ENCODE assay signal across 8 mouse cellular contexts in the genomic region with DNA sequence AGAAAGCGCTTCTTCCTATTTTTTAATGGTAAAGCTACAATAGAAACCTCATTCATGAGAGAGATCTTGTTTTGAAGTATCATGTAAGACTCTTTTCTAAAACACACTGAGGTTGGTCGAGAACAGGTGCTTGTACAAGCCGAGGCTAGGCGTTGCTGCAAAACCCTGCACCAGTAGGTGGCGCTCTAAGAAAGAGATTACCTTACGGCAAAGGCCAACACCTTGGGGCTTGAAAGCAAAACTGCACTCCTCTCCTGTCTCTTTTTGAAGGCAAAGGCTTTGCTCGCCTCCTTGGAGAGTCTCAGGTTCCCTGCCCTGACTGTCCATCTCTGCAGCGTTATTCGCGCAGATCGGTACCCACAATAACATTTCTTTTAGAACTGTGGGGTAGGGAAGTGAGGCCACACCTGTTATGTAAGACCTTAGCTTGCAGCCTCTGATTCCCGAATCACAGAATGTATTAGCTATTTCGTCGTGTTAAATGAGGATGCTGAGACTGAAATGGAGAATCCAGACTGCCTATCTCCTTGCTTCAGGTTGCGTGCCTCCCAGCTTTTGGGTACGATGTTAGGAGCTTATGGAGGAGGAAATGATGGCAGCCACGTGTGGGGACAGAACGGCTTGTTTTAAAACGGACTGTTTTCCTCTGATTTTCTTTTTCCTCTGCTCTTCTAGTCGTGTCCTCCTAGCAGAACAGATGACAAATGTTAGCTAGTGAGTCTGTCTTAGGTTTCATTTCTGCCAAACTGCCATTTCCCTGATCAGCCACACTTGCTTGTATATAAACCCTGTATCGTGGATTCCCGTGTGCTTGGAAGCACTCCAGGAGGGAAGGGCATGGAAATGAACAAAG. TPM values are rescaled to one million over a fixed set of nuclear protein-coding genes. Genes with fewer than 3 reads are reported as not detected.
DNase-seq lines count a peak whose midpoint lies in the region; ATAC-seq and TF ChIP-seq lines count a peak whose summit lies in the region.

No protein-coding gene starts in this region.

- H3K27ac ChIP-seq in forebrain, embryonic 10.5 days: no peak overlapping the region
- H3K27ac ChIP-seq in heart, embryonic 16.5 days (ENCODE audit: low read length): no peak overlapping the region
- no peak overlapping the region for H3K27ac ChIP-seq in liver, postnatal 0 days (ENCODE audit: low read depth)
- H3K27ac ChIP-seq in neural tube, embryonic 15.5 days (replicated peaks): peak overlapping the region; percentile 61

- no peak overlapping the region for H3K4me3 ChIP-seq in forebrain, embryonic 10.5 days
- 0 out of 2 replicates have a peak overlapping the region, but pooled peaks have one; percentile 12 for H3K4me3 ChIP-seq in heart, embryonic 16.5 days (ENCODE audit: low read length)
- H3K4me3 ChIP-seq in liver, postnatal 0 days (ENCODE audit: low read depth, low read length): no peak overlapping the region
- 0 out of 2 replicates have a peak overlapping the region, but pooled peaks have one; percentile 3 for H3K4me3 ChIP-seq in neural tube, embryonic 15.5 days (replicated peaks)

- H3K4me2 ChIP-seq in heart, embryonic 16.5 days (ENCODE audit: low read depth, low read length): peak overlapping the region; percentile 45
- peak overlapping the region; percentile 13; the same call in 1 of the 2 replicates for H3K4me2 ChIP-seq in liver, postnatal 0 days (ENCODE audit: low read depth, low read length)
- H3K4me2 ChIP-seq in neural tube, embryonic 15.5 days: peak overlapping the region; percentile 45

- H3K36me3 ChIP-seq in forebrain, embryonic 10.5 days (replicated peaks): no peaks in the 10 kb centered on the region
- no peaks in the 10 kb centered on the region for H3K36me3 ChIP-seq in heart, embryonic 16.5 days (ENCODE audit: control insufficient read depth, insufficient read depth)
- H3K36me3 ChIP-seq in liver, postnatal 0 days (replicated peaks; ENCODE audit: insufficient read depth, low read length): no peaks in the 10 kb centered on the region
- H3K36me3 ChIP-seq in neural tube, embryonic 15.5 days: no peaks in the 10 kb centered on the region

- 35% methylated on average over 22 of the region's 22 CpGs for WGBS in forebrain, embryonic 10.5 days
- 28% methylated on average over 22 of the region's 22 CpGs for WGBS in heart, embryonic 16.5 days
- WGBS in liver, postnatal 0 days (ENCODE audit: insufficient replicate concordance): 30% methylated on average over 22 of the region's 22 CpGs
- 28% methylated on average over 22 of the region's 22 CpGs for WGBS in neural tube, embryonic 15.5 days

- H3K27me3 ChIP-seq in forebrain, embryonic 10.5 days (ENCODE audit: poor library complexity, severe bottlenecking): peaks cover 5% of the 10 kb centered on the region; the same call in 1 of the 2 replicates
- H3K27me3 ChIP-seq in heart, embryonic 16.5 days (ENCODE audit: control insufficient read depth, insufficient read depth, low read length): peaks cover 3% of the 10 kb centered on the region; the same call in 1 of the 2 replicates
- H3K27me3 ChIP-seq in liver, postnatal 0 days (ENCODE audit: insufficient read depth, low read length): no peaks in the 10 kb centered on the region
- no peaks in the 10 kb centered on the region for H3K27me3 ChIP-seq in neural tube, embryonic 15.5 days (replicated peaks)

- H3K4me1 ChIP-seq in forebrain, embryonic 10.5 days: no peaks in the 10 kb centered on the region; the same call in 1 of the 2 replicates
- H3K4me1 ChIP-seq in heart, embryonic 16.5 days (ENCODE audit: control insufficient read depth, insufficient read depth, low read length): no peaks in the 10 kb centered on the region
- no peaks in the 10 kb centered on the region for H3K4me1 ChIP-seq in liver, postnatal 0 days (ENCODE audit: insufficient read depth)
- H3K4me1 ChIP-seq in neural tube, embryonic 15.5 days: peaks cover 10% of the 10 kb centered on the region

- DNase-seq in brain, embryonic 14.5 days (ENCODE audit: low read depth): peak; percentile 93
- DNase-seq in forebrain, embryonic 10.5 days (ENCODE audit: extremely low spot score, low spot score): peak; percentile 83
- peak; percentile 90 to 91 for DNase-seq in kidney, postnatal 4 days
- DNase-seq in liver, postnatal 0 days: peak; percentile 82
- peak; percentile 94 for DNase-seq in testis, postnatal 10 days (ENCODE audit: low spot score)

- TF ChIP-seq POLR2A in brain, embryonic 14.5 days (IDR thresholded peaks at IDR 0.05; ENCODE audit: borderline replicate concordance, extremely low read depth, insufficient read depth, insufficient read length, poor library complexity, severe bottlenecking): no peak

- H3K9me3 ChIP-seq in forebrain, embryonic 10.5 days: no peaks in the 10 kb centered on the region
- no peaks in the 10 kb centered on the region for H3K9me3 ChIP-seq in heart, embryonic 16.5 days (replicated peaks; ENCODE audit: control insufficient read depth, low read length)
- no peaks in the 10 kb centered on the region for H3K9me3 ChIP-seq in liver, postnatal 0 days (ENCODE audit: low read length)
- H3K9me3 ChIP-seq in neural tube, embryonic 15.5 days (replicated peaks): no peaks in the 10 kb centered on the region

- peak; percentile 90 for ATAC-seq in CD4-positive, CD25-positive, alpha-beta regulatory T cell, adult 4 months
- ATAC-seq in heart, embryonic 16.5 days (replicated peaks; ENCODE audit: extremely low read depth, insufficient read depth, low FRiP score): no peak
- ATAC-seq in liver, postnatal 0 days: no peak
- peak; percentile 79 for ATAC-seq in neural tube, embryonic 15.5 days (ENCODE audit: low FRiP score)

- H3K9ac ChIP-seq in heart, embryonic 16.5 days (ENCODE audit: low read length): peak overlapping the region; percentile 34
- H3K9ac ChIP-seq in liver, postnatal 0 days (replicated peaks): no peak overlapping the region
- H3K9ac ChIP-seq in neural tube, embryonic 15.5 days (replicated peaks): peak overlapping the region; percentile 26; the same call in 1 of the 2 replicates

- TF ChIP-seq EP300 in liver, postnatal 0 days (IDR thresholded peaks at IDR 0.05; ENCODE audit: low read depth): no peak

- peak; percentile 97 for TF ChIP-seq CTCF in brain, embryonic 14.5 days (IDR thresholded peaks at IDR 0.05; ENCODE audit: borderline replicate concordance, extremely low read depth, insufficient read depth, insufficient read length)
- peak; percentile 87 for TF ChIP-seq CTCF in liver, postnatal 0 days (IDR thresholded peaks at IDR 0.05; ENCODE audit: low read depth)

RNA-seq across cellular contexts. Expression of a gene that starts 36.3 kb away (rescaled TPM):
- 1 to 10 TPM; 3.4 to 6.7 TPM for polyA plus RNA-seq in CD4-positive, CD25-positive, alpha-beta regulatory T cell, adult 4 months (2017; shearing (Covaris generic))
- 18.8 and 19.7 TPM in 2 replicates for polyA plus RNA-seq in brain, embryonic 14.5 days (2012; rRNA removed)
- 30.7 and 31.4 TPM in 2 replicates for polyA plus RNA-seq in forebrain, embryonic 10.5 days (2016; fragmentation: Nextera tagmentation; extraction: Ambion mirVana)
- 18.2 and 19.7 TPM in 2 replicates for polyA plus RNA-seq in heart, embryonic 16.5 days (2015; fragmentation: Nextera tagmentation; extraction: Ambion mirVana)
- 8.2 and 9.4 TPM in 2 replicates for polyA plus RNA-seq in liver, postnatal 0 days (2015; fragmentation: Nextera tagmentation; extraction: Ambion mirVana)
- 30.7 and 33.8 TPM in 2 replicates for polyA plus RNA-seq in neural tube, embryonic 15.5 days (2015; fragmentation: Nextera tagmentation; extraction: Ambion mirVana)

Comparison
In these comparisons a context has a peak if more than half of its experiments do, and no peak if none do; other contexts are left out.
1. ATAC-seq: peak in CD4-positive, CD25-positive, alpha-beta regulatory T cell, adult 4 months (single experiment) and neural tube, embryonic 15.5 days (single experiment); none in heart, embryonic 16.5 days (single experiment) and liver, postnatal 0 days (single experiment).
2. H3K4me3 ChIP-seq: peak in heart, embryonic 16.5 days (single experiment) and neural tube, embryonic 15.5 days (single experiment); none in forebrain, embryonic 10.5 days (single experiment) and liver, postnatal 0 days (single experiment).
3. Peak in every context shown above with its lines, with median percentiles within 50 percentile points of each other: DNase-seq and H3K4me2 ChIP-seq.